Mouse (Mus musculus): ENCODE data around the gene Ifitm10.
"Not testable (repeated sequence)": the region's sequence is repeated elsewhere in the genome, so short reads cannot be mapped to it uniquely, and the experiment has no call there.

Ifitm10 gene

GRCm38 (mm10) chr7:142368856-142369255, 4.7 kb downstream of the Ifitm10 start:
- DNase-seq (ENCODE audit: low spot score in 2 of 2), result no peak

- no peak for DNase-seq (ENCODE audit: low spot score in 2 of 2)
These were observed 10.4 kb downstream of the Ifitm10 start for GRCm38 (mm10) chr7:142363107-142363506.

DNA sequence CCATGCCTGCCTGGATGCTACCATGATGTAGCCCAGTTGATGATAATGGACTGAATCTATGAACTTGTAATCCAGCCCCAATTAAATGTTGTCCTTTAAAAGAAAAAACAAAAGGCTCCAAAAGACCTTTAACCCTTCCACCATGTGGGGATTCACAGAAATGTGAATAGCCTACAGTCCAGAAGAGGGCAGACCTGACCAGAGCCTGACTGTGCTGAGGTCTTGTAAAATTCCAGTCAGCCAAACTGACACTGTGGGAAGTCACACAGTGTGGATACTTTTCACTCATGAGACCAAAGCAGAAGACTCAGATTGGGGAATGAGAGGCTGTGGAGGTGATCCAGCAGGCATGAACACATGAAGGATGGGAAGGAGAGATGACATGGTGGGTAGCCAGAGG, 12.8 kb downstream of the Ifitm10 start:
- DNase-seq (ENCODE audit: low spot score in 2 of 2), result no peak

DNA sequence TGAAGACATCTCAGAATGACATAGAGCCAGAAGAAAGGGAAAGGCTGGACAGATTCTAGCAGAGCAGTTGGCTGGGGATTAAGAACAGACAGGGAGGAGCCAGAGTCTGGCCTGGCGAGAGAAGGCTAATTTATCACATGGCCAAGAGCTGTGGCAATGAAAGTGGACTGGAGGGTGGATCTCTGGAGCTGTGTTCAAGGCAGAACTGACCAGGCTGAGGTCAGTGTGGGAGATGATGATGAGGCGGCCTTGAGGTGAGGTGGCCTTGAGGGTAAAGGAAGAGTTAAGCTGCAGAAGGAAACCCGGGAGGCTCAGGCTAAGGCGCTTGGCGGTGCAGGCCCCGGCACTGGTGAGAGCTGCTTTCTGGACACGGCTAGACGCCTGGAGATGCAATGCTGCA, 14.4 kb downstream of the Ifitm10 start:
- DNase-seq (ENCODE audit: low spot score in 2 of 2), result no peak

DNA sequence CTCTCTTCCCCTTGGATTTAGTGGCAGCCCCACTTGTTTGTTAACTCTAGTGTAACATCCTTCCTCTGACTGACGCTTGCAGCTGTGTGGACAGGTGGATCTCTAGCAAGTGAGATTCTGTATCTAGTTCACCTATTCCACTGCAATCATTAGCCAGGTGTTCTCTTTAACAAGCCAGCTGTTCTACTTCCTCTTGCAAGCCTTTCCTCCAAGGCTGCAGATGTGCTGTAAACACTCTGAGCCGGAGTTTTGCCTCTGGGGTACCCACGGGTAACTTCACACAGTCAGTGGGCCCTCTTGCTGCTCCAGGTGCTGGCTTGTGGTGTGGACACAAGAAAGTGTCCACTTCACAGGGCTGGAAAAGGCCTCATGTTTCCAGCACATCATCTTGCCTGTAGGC, 16.0 kb downstream of the Ifitm10 start:
- DNase-seq (ENCODE audit: low spot score in 2 of 2), result no peak

DNA sequence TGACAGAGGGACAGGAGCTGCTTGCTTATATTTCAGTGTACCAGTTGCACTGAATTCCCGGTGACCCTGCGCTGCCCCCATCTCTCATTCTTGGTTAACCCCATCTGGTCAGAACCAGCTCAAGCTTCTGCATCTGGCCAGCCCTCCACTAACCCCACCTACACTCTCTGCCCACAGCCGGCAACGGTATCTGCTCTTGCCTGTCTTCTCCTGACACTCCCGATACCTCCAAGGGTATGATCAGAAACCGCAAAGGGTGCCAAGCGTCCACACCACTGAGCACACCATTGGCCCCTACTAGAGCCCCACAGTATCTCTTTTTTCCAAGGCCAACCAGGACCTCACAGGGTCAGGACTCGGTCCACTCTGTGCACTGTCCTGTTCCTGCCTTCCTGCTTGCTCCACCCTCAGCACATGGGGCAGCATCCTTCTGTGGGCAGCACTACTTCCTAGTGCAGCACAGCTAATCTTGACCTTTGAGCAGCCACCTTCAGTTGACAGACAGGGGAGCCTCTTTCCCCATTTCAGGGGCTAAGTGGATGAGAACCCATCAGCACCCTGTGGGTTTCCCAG, 18.8 kb downstream of the Ifitm10 start:
- no peak for DNase-seq (ENCODE audit: low spot score in 2 of 2)

- no peak for DNase-seq (ENCODE audit: low spot score in 2 of 2)
These were observed 19.7 kb downstream of the Ifitm10 start for GRCm38 (mm10) chr7:142353854-142354253.

GRCm38 (mm10) chr7:142351569-142351968, 22.0 kb downstream of the Ifitm10 start:
- DNase-seq (ENCODE audit: low spot score in 2 of 2), result no peak

- peak; percentile 45 to 62 for DNase-seq (ENCODE audit: low spot score in 2 of 2)
These were observed 24.1 kb downstream of the Ifitm10 start for GRCm38 (mm10) chr7:142349308-142349961.

DNA sequence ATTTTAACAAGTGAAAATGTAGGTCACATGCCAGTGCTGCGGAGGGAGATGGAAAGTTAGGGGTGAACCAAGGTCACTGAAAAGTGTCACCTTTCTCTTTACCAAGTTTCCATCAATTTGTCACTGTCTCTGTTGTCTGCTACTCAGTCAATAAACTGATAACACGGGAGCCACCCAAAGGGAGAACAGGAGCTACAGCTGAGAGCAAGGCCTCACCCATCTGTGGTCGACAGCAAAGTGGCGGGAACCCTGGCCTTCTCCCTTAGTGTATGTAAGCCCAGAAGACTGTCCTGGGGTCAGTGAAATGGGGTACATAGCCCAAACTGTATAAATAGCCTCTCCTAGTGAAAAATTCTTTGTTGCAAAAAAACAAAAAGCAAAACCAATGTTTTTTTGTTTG, 26.0 kb downstream of the Ifitm10 start:
- DNase-seq (ENCODE audit: low spot score in 2 of 2), result no peak

- no peak for DNase-seq (ENCODE audit: low spot score in 2 of 2)
These were observed 31.3 kb downstream of the Ifitm10 start for GRCm38 (mm10) chr7:142342247-142342640.

DNA sequence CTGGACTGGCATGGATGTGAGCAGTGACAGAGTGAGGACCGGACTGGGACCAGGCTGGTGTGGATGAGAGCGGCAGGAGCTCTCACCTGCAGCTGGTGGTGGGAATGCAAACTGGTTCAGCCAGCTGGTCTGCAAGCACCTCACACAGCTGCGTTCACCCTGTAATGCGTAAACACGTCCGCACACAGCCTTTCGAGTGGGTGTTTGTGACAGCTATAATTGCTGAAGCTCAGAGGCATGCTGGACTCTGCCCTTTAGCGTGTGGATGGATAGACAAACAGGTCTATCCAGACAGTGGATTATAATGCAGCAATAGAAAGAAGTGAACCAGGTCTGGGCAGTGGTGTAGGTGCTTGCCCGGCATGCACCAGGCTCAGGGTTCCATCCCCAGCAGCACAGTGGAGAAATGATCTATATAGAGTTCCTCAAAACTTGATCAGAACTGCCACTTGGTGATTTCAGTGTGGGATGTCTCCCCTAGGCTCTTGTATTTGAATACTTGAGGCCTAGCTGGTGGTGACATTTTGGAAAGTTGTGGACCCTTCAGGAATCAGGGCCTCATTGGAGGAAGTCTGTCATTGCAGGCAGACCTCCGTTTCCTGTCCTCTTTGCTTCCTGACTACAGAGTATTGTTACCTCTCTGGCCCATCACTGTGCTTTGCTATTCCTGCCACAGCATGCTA, 31.8 kb downstream of the Ifitm10 start:
- DNase-seq (ENCODE audit: low spot score in 2 of 2), result no peak

GRCm38 (mm10) chr7:142340269-142340970, 33.1 kb downstream of the Ifitm10 start:
- peak in 1 of 2 experiments; percentile 15 for DNase-seq (ENCODE audit: low spot score in 2 of 2)

GRCm38 (mm10) chr7:142335151-142335550, 38.4 kb downstream of the Ifitm10 start:
- no peak for DNase-seq (ENCODE audit: low spot score in 2 of 2)

GRCm38 (mm10) chr7:142334246-142334645, 39.3 kb downstream of the Ifitm10 start:
- DNase-seq (ENCODE audit: low spot score in 2 of 2), result peak in 1 of 2 experiments; percentile 91

GRCm38 (mm10) chr7:142332741-142333140, 40.8 kb downstream of the Ifitm10 start:
- DNase-seq (ENCODE audit: low spot score in 2 of 2), result not testable (repeated sequence)

GRCm38 (mm10) chr7:142331281-142331680, 42.3 kb downstream of the Ifitm10 start:
- no peak for DNase-seq (ENCODE audit: low spot score in 2 of 2)

GRCm38 (mm10) chr7:142330271-142330724, 43.3 kb downstream of the Ifitm10 start:
- no peak for DNase-seq (ENCODE audit: low spot score in 2 of 2)

GRCm38 (mm10) chr7:142328507-142328906, 45.0 kb downstream of the Ifitm10 start:
- no peak for DNase-seq (ENCODE audit: low spot score in 2 of 2)

- DNase-seq (ENCODE audit: low spot score in 2 of 2), result no peak
These were observed 46.7 kb downstream of the Ifitm10 start for GRCm38 (mm10) chr7:142326714-142327445.

GRCm38 (mm10) chr7:142323396-142324117, 50.0 kb downstream of the Ifitm10 start:
- DNase-seq (ENCODE audit: low spot score in 2 of 2), result no peak

All from left cerebral cortex, adult 9 months (tissue).